Mouse (Mus musculus) heart, postnatal 0 days (tissue): ENCODE data around the gene App.

ENCODE experiments used
- CTCF ChIP-seq: IDR thresholded peaks from 2 replicates; pipeline ENCODE4 v1.5.1; 2016; ENCODE audit warnings: antibody characterized with exemption, control low read depth, low read depth
- EP300 ChIP-seq: IDR thresholded peaks from 2 replicates; pipeline ENCODE4 v1.6.1; 2016; ENCODE audit warnings: antibody characterized with exemption, low read depth

- TF ChIP-seq EP300 (no peak), CTCF (no peak)
Measured at GRCm38 (mm10) chr16:85133057-85133456, 40.5 kb downstream of the App start.
